Mouse (Mus musculus) kidney, postnatal 14 days (tissue): ENCODE data around the gene Xlr5b.
"Not testable (repeated sequence)": the region's sequence is repeated elsewhere in the genome, so short reads cannot be mapped to it uniquely, and the experiment has no call there.

Experiments used
- DNase-seq: peaks from one replicate; pipeline ENCODE4 v3.0.0; 2022; ENCODE audit warnings: mixed read lengths

Xlr5b gene

DNA sequence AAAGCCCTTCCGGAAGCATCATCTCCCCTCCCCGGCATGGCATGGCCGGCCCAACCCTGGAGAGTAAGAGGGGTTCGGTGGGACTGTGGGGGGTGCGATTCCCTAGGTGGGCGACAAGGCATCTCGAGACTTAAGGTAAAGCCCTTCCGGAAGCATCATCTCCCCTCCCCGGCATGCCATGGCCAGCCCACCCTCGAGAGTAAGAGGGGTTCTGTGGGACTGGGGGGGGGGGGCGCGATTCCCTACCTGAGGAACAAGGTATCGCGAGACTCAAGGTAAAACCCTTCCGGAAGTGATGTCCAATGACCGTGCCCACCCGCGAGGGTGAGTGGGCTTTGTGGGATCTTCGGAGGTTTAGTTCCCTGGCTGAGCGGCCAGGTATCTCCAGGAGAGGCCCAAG lies at the start of gene Xlr5b:
Xlr5b (plus strand) TSS at position 301 of the 400 bp plus-strand sequence.
- DNase-seq: not testable (repeated sequence)

- DNase-seq: not testable (repeated sequence)
Measured at GRCm38 (mm10) chrX:73116747-73117146, 31.8 kb upstream of the Xlr5b start, which contains the start of gene Gm14685. TSS of gene Gm14685 (plus strand) at chrX:73117047.

GRCm38 (mm10) chrX:73122859-73123829 lies 25.5 kb upstream of the Xlr5b start:
- DNase-seq: not testable (repeated sequence)

GRCm38 (mm10) chrX:73143218-73143618 lies 5.4 kb upstream of the Xlr5b start:
- DNase-seq: not testable (repeated sequence)

DNA sequence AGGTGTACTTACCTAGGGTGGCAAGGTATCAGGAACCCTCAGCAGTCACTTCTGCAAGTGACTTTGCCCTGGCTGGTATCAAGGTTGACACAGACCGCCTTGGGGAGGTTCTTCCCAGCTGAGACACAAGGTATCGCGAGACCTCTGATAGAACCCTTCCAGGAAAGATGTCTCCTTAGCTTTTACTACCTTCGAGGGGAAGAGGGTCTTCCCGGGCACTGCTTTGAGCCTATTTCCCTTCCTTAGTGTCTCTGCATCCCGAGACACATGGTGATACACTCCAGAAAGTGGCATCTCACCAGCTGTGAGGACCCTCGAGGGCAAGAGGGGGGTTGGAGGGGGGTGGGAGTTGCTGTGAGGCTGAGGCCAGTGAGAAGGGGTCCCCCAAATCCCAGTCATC lies 754 bp downstream of the Xlr5b start, which contains the start of gene DXBay18:
DXBay18 (minus strand) TSS at position 101 of the 400 bp plus-strand sequence.
- DNase-seq: not testable (repeated sequence)

- DNase-seq: not testable (repeated sequence)
Measured at GRCm38 (mm10) chrX:73176889-73177288, 28.3 kb downstream of the Xlr5b start, which contains the start of gene Spin2d. TSS of gene Spin2d (minus strand) at chrX:73176989.

GRCm38 (mm10) chrX:73191934-73192333 lies 43.3 kb downstream of the Xlr5b start, which contains the start of gene Xlr3b:
TSS of gene Xlr3b (plus strand) at chrX:73192207.
- peak; percentile 30 for DNase-seq
